Mouse (Mus musculus): Measurements from ENCODE around the gene Macrod1.
"Not testable (repeated sequence)": the region's sequence is repeated elsewhere in the genome, so short reads cannot be mapped to it uniquely, and the experiment has no call there.

Gene Macrod1
- long read RNA-seq, experiment 1, transcript Macrod1-201 (11 exons, 1,228 nt), result major isoform, 40 of 237 reads
- long read RNA-seq, experiment 1, partial matches to known transcripts, result 2 of 237 reads
- long read RNA-seq, experiment 1, other reads (novel, unspliced or antisense), result 195 of 237 reads
- long read RNA-seq, experiment 2, transcript Macrod1-201 (11 exons, 1,228 nt), result major isoform, 19 of 238 reads
- long read RNA-seq, experiment 2, partial matches to known transcripts, result 4 of 238 reads
- long read RNA-seq, experiment 2, other reads (novel, unspliced or antisense), result 215 of 238 reads

GRCm38 (mm10) chr19:7056248-7057087 is at the start of gene Macrod1:
Gene Macrod1, plus strand, starts transcription at chr19:7056810.
- intact Hi-C loops (cut with DNase I), result no loop called here

- intact Hi-C loops (cut with DNase I), result no loop called here
Observed at GRCm38 (mm10) chr19:7006892-7007593, 49.6 kb upstream of the Macrod1 start.

GRCm38 (mm10) chr19:7012426-7012825 is 44.2 kb upstream of the Macrod1 start:
- intact Hi-C loops (cut with DNase I), result loop anchor here (2.0 kb wide), 1 partner anchor 84 kb away; no protein-coding TSS in a partner anchor

- intact Hi-C loops (cut with DNase I), result loop anchor here (2.0 kb wide), 1 partner anchor 85 kb away; no protein-coding TSS in a partner anchor
Observed at GRCm38 (mm10) chr19:7013984-7014383, 42.6 kb upstream of the Macrod1 start.

GRCm38 (mm10) chr19:7014481-7015135 is 42.0 kb upstream of the Macrod1 start:
- intact Hi-C loops (cut with DNase I), result no loop called here

- intact Hi-C loops (cut with DNase I), result no loop called here
Observed at GRCm38 (mm10) chr19:7017541-7018457, 38.8 kb upstream of the Macrod1 start.

- intact Hi-C loops (cut with DNase I), result no loop called here
Observed at GRCm38 (mm10) chr19:7018546-7018945, 38.1 kb upstream of the Macrod1 start.

GRCm38 (mm10) chr19:7019191-7019590 is 37.4 kb upstream of the Macrod1 start, which contains the start of gene Fermt3:
Gene Fermt3, minus strand, starts transcription at chr19:7019469.
- intact Hi-C loops (cut with DNase I), result no loop called here

- intact Hi-C loops (cut with DNase I), result no loop called here
Observed at GRCm38 (mm10) chr19:7020224-7020641, 36.4 kb upstream of the Macrod1 start.

- intact Hi-C loops (cut with DNase I), result no loop called here
Observed at GRCm38 (mm10) chr19:7029531-7029930, 27.1 kb upstream of the Macrod1 start.

GRCm38 (mm10) chr19:7034006-7034405 is 22.6 kb upstream of the Macrod1 start:
- intact Hi-C loops (cut with DNase I), result no loop called here

- intact Hi-C loops (cut with DNase I), result loop anchor here (5.0 kb wide), 1 partner anchor 42 kb away; the partner anchor contains the start of genes Nudt22 and Trpt1
Observed at GRCm38 (mm10) chr19:7039088-7039720, 17.4 kb upstream of the Macrod1 start.

GRCm38 (mm10) chr19:7039841-7040636 is 16.6 kb upstream of the Macrod1 start, which contains the start of gene Stip1:
Gene Stip1, minus strand, starts transcription at chr19:7039967.
- intact Hi-C loops (cut with DNase I), result loop anchor here (5.0 kb wide), 1 partner anchor 43 kb away; the partner anchor contains the start of genes Nudt22 and Trpt1

- intact Hi-C loops (cut with DNase I), result no loop called here
Observed at GRCm38 (mm10) chr19:7040637-7041130, 15.9 kb upstream of the Macrod1 start.

- intact Hi-C loops (cut with DNase I), result no loop called here
Observed at GRCm38 (mm10) chr19:7041171-7041570, 15.4 kb upstream of the Macrod1 start.

GRCm38 (mm10) chr19:7044279-7044678 is 12.3 kb upstream of the Macrod1 start:
- intact Hi-C loops (cut with DNase I), result no loop called here

GRCm38 (mm10) chr19:7044706-7045105 is 11.9 kb upstream of the Macrod1 start:
- intact Hi-C loops (cut with DNase I), result no loop called here

- intact Hi-C loops (cut with DNase I), result not testable (repeated sequence)
Observed at GRCm38 (mm10) chr19:7053382-7053781, 3.2 kb upstream of the Macrod1 start.

All from adrenal gland (tissue).